Mouse (Mus musculus): ENCODE data around the gene Izumo1. TPM values are rescaled to one million over a fixed set of nuclear protein-coding genes. Genes with fewer than 3 reads are reported as not detected.

The Izumo1 gene
- total and polyA plus RNA-seq, 3 experiments: 0.17 to 0.44 (median 0.21) TPM

DNA sequence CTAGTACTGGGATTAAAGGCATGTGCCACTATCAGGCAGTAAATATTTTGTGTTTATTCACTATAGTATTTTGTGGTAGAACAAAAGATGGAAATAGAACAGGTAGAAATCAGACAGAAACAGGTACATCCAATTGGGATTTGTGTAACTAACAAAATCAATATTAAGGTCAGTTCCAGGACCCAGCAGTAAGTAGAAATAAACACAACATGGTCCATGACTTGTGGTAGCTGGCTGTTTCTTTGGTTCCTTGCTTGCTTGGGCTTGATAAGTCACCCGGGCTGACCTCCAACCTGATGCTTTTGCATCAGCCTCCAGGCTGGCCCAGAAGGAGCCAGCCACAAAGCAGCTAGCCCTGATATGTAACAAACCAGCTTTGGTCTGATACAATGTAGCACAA lies 12.1 kb upstream of the Izumo1 start:
- Histone ChIP-seq H3K9me3 (replicated peaks; ENCODE audit: low read length) (no peaks in the 10 kb centered on the region), H3K4me1 (ENCODE audit: control insufficient read depth in 1 of 2, insufficient read depth in 2 of 2) (peaks cover 0 to 27% of the 10 kb centered on the region in 2 experiments; a peak in 2 of 4 replicates), H3K27ac (ENCODE audit: insufficient read depth, low read depth) (no peak overlapping the region), H3K9ac (ENCODE audit: insufficient read depth, low read depth) (no peak overlapping the region), H3K79me2 (replicated peaks; ENCODE audit: control insufficient read depth, extremely low read depth, insufficient read depth, poor library complexity, severe bottlenecking) (no peaks in the 10 kb centered on the region), H3K36me3 (replicated peaks in 1 of 2; ENCODE audit: control insufficient read depth in 1 of 2, insufficient read depth in 1 of 2, low read length in 1 of 2) (no peaks in the 10 kb centered on the region), H3K4me3 (replicated peaks in 1 of 3; ENCODE audit: low read depth in 2 of 3, low read length in 2 of 3, poor library complexity in 1 of 3) (no peak overlapping the region), H3K27me3 (replicated peaks) (no peaks in the 10 kb centered on the region), H3K4me2 (ENCODE audit: insufficient read depth, low read depth, poor library complexity, severe bottlenecking) (no peak overlapping the region)
- DNase-seq (ENCODE audit: extremely low read depth): no peak
- in situ Hi-C loops (cut with MboI; ENCODE audit: low pct_ligation_motif_present, low pct_unique_long_range_greater_than_20kb, low sequenced_read_pairs) (no loop called here), dilution Hi-C loops (cut with MboI; ENCODE audit: extremely low pct_ligation_motif_present, extremely low pct_unique_long_range_greater_than_20kb, low sequenced_read_pairs) (no loop called here)
- TF ChIP-seq ELF1 (IDR thresholded peaks at IDR 0.05; ENCODE audit: low read depth, low read length): no peak
- TF ChIP-seq MAX (IDR thresholded peaks at IDR 0.05; ENCODE audit: low read length): no peak
- no peak for TF ChIP-seq NELFE (IDR thresholded peaks at IDR 0.05; ENCODE audit: low read depth, low read length)
- TF ChIP-seq CTCF (conservative IDR thresholded peaks at IDR 0.05 in 1 of 2, IDR thresholded peaks at IDR 0.05 in 1 of 2; ENCODE audit: low read depth in 2 of 2, low read length in 2 of 2): no peak
- TF ChIP-seq USF2 (conservative IDR thresholded peaks at IDR 0.05; ENCODE audit: low read depth, low read length): no peak
- no peak for TF ChIP-seq JUND (conservative IDR thresholded peaks at IDR 0.05; ENCODE audit: low read depth, low read length)
- TF ChIP-seq E2F4 (IDR thresholded peaks at IDR 0.05; ENCODE audit: insufficient replicate concordance, low read depth, low read length): no peak

DNA sequence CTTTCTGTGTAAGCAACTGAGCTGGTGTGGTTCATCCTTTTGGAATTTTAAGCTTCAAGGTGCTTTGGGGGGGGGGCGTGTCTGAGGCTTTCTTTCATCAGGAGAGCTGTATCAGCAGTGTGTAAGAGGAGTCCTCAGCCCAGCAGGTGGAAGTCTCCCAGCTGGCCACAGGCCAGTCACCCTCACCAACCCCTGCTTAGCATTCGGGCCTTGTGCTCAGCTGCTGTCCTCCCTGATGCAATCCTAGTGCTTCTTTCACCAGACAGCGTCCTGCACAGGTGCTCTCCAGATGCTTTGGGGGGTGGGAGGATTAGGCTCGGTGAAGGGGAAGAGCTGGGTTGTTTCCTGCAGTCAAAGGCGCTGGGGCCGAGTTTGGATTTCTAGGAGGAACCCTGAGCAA lies 5.3 kb upstream of the Izumo1 start:
- H3K4me3 ChIP-seq (replicated peaks in 1 of 3; ENCODE audit: low read depth in 2 of 3, low read length in 2 of 3, poor library complexity in 1 of 3): peak overlapping the region in 1 of 3 experiments; percentile 50
- TF ChIP-seq JUN (IDR thresholded peaks at IDR 0.05; ENCODE audit: insufficient read depth, low read depth, low read length): no peak
- TF ChIP-seq USF1 (IDR thresholded peaks at IDR 0.05; ENCODE audit: low read depth, low read length): no peak
- TF ChIP-seq ZNF384 (IDR thresholded peaks at IDR 0.05; ENCODE audit: low read depth, low read length): no peak
- TF ChIP-seq POLR2A (IDR thresholded peaks at IDR 0.05; ENCODE audit: low read depth, low read length): no peak
- TF ChIP-seq TCF12 (IDR thresholded peaks at IDR 0.05; ENCODE audit: low read depth, low read length): peak; percentile 95
- TF ChIP-seq RCOR1 (conservative IDR thresholded peaks at IDR 0.05; ENCODE audit: low read depth, low read length): no peak; the same call in 1 of the 2 replicates
- no peak for TF ChIP-seq NRF1 (IDR thresholded peaks at IDR 0.05; ENCODE audit: low read depth, low read length)
- peak; percentile 65; the same call in 1 of the 2 replicates for TF ChIP-seq BHLHE40 (IDR thresholded peaks at IDR 0.05; ENCODE audit: low read depth, low read length)
- TF ChIP-seq ZMIZ1 (IDR thresholded peaks at IDR 0.05; ENCODE audit: low read depth, low read length): no peak
- no peak; the same call in 1 of the 2 replicates for TF ChIP-seq ZKSCAN1 (IDR thresholded peaks at IDR 0.05; ENCODE audit: borderline replicate concordance, low read depth, low read length)
- no peak for TF ChIP-seq POLR2AphosphoS2 (IDR thresholded peaks at IDR 0.05; ENCODE audit: low read depth, low read length)
- peak; percentile 90; the same call in 1 of the 2 replicates for TF ChIP-seq MYC (IDR thresholded peaks at IDR 0.05; ENCODE audit: low read depth, low read length)
- no peak for TF ChIP-seq GABPA (IDR thresholded peaks at IDR 0.05; ENCODE audit: insufficient replicate concordance, low read depth, low read length)
- TF ChIP-seq CHD2 (IDR thresholded peaks at IDR 0.05; ENCODE audit: low read length): no peak
- TF ChIP-seq ELF1 (IDR thresholded peaks at IDR 0.05; ENCODE audit: low read depth, low read length): no peak; the same call in 1 of the 2 replicates
- TF ChIP-seq IRF4 (IDR thresholded peaks at IDR 0.05; ENCODE audit: low read depth, low read length): no peak; the same call in 1 of the 2 replicates
- TF ChIP-seq HCFC1 (IDR thresholded peaks at IDR 0.05; ENCODE audit: low read depth, low read length): 0 out of 2 replicates have a peak, but pooled peaks have one; percentile 31
- TF ChIP-seq SMC3 (IDR thresholded peaks at IDR 0.05; ENCODE audit: low read depth, low read length): no peak
- TF ChIP-seq JUND (conservative IDR thresholded peaks at IDR 0.05; ENCODE audit: low read depth, low read length): no peak
- peak; percentile 84 for TF ChIP-seq ETS1 (conservative IDR thresholded peaks at IDR 0.05; ENCODE audit: low read depth, low read length)
- no peak for TF ChIP-seq MAZ (IDR thresholded peaks at IDR 0.05; ENCODE audit: low read depth, low read length)
- peak; percentile 59; the same call in 1 of the 2 replicates for TF ChIP-seq MAX (IDR thresholded peaks at IDR 0.05; ENCODE audit: low read length)
- TF ChIP-seq TBP (conservative IDR thresholded peaks at IDR 0.05; ENCODE audit: low read depth, low read length): 0 out of 2 replicates have a peak, but pooled peaks have one; percentile 40
- TF ChIP-seq KAT2A (IDR thresholded peaks at IDR 0.05; ENCODE audit: insufficient replicate concordance, low read length): peak; percentile 39; the same call in 1 of the 2 replicates
- peak; percentile 61 for TF ChIP-seq SIN3A (IDR thresholded peaks at IDR 0.05; ENCODE audit: low read length)
- TF ChIP-seq USF2 (conservative IDR thresholded peaks at IDR 0.05; ENCODE audit: low read depth, low read length): no peak
- 0 out of 2 replicates have a peak, but pooled peaks have one; percentile 14 for TF ChIP-seq NELFE (IDR thresholded peaks at IDR 0.05; ENCODE audit: low read depth, low read length)
- no peak for TF ChIP-seq ZC3H11A (IDR thresholded peaks at IDR 0.05; ENCODE audit: low read depth, low read length)
- peak overlapping the region; percentile 62; the same call in 1 of the 2 replicates for H3K9ac ChIP-seq (ENCODE audit: insufficient read depth, low read depth)
- H3K36me3 ChIP-seq (replicated peaks in 1 of 2; ENCODE audit: control insufficient read depth in 1 of 2, insufficient read depth in 1 of 2, low read length in 1 of 2): peaks cover 0 to 14% of the 10 kb centered on the region in 2 experiments
- in situ Hi-C loops (cut with MboI; ENCODE audit: low pct_ligation_motif_present, low pct_unique_long_range_greater_than_20kb, low sequenced_read_pairs) (no loop called here), dilution Hi-C loops (cut with MboI; ENCODE audit: extremely low pct_ligation_motif_present, extremely low pct_unique_long_range_greater_than_20kb, low sequenced_read_pairs) (no loop called here)
- H3K27ac ChIP-seq (ENCODE audit: insufficient read depth, low read depth): peak overlapping the region; percentile 65; the same call in 1 of the 2 replicates
- peaks cover 33 to 70% of the 10 kb centered on the region in 2 experiments for H3K4me1 ChIP-seq (ENCODE audit: control insufficient read depth in 1 of 2, insufficient read depth in 2 of 2)
- peak; percentile 91 for DNase-seq (ENCODE audit: extremely low read depth)
- no peaks in the 10 kb centered on the region for H3K27me3 ChIP-seq (replicated peaks)
- no peaks in the 10 kb centered on the region for H3K79me2 ChIP-seq (replicated peaks; ENCODE audit: control insufficient read depth, extremely low read depth, insufficient read depth, poor library complexity, severe bottlenecking)
- H3K4me2 ChIP-seq (ENCODE audit: insufficient read depth, low read depth, poor library complexity, severe bottlenecking): peak overlapping the region; percentile 26
- H3K9me3 ChIP-seq (replicated peaks; ENCODE audit: low read length): no peaks in the 10 kb centered on the region

Data from CH12.LX (cell line).